Mouse (Mus musculus) bone marrow macrophage, adult 2 months (primary cell): ENCODE measurements at regions not wholly inside any gene's neighbourhood (a gene's known extent, or its start where the extent isn't known, plus 50 kb on each side); places are given as distances from the start of the nearest gene placed in this dataset.

Experiments
- CTCF ChIP-seq: IDR thresholded peaks from 2 replicates; pipeline ENCODE4 v1.5.1; 2012; ENCODE audit warnings: low read depth, mild to moderate bottlenecking, low read length, moderate library complexity
- POLR2A ChIP-seq: IDR thresholded peaks from 2 replicates; pipeline ENCODE4 v1.6.1; 2012; ENCODE audit warnings: mild to moderate bottlenecking, low read depth, low read length, borderline replicate concordance

DNA sequence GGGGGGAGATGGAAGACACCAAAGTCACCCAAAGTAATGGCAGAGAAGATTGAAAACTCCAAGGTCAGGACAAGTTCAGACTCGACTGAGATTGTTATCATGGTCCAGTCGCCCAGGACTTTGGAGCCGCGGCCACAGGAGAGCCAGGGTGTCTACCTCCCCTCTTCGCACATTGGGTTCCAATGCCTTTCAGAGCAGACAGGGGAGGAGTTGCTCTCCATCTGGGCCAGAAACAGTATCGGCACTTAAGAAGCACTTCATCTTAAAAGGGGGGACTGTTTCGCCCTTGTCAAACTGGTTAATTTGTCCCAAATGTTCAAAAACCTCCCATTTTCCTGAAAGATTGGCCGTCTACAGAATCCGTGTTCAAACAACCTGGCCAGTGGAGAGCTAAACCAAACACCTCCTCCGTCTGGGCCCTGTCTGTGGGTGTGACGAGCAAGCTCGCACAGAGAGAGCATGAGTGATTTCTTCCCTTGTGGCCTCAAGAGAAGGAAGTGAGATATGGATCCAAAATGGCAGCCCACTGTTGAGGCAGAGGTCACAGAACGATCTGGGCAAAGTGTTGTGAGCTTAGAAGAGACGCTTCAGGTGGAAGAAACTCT, 108.0 kb upstream of the Adamts18 start:
- TF ChIP-seq POLR2A (no peak), CTCF (no peak)
